Mouse (Mus musculus) hindbrain, postnatal 0 days (tissue): ENCODE measurements around the gene Igf1r. TPM values are rescaled to one million over a fixed set of nuclear protein-coding genes. Genes with fewer than 3 reads are reported as not detected.

Source experiments
- ATAC-seq: fragments of 200-750 bp; cut with Nextera tagmentation; 2 replicates; pipeline ENCODE4 v1.8.0; 2017; ENCODE audit warnings: mild to moderate bottlenecking, moderate TSS enrichment, moderate library complexity
- DNase-seq: peaks from one replicate; pipeline ENCODE4 v3.0.0-alpha.2; 2015; ENCODE audit warnings: low spot score
- H3K27ac ChIP-seq: fragments of 300-500 bp; sonication (generic); 2 replicates; pipeline ENCODE4 v1.5.1; 2014; ENCODE audit warnings: mild to moderate bottlenecking
- H3K27me3 ChIP-seq: fragments of 300-500 bp; sonication (generic); 2 replicates; pipeline ENCODE4 v1.6.1; 2014; ENCODE audit warnings: low read length, mixed read lengths; ENCODE audit not compliant: insufficient read depth
- H3K36me3 ChIP-seq: fragments of 300-500 bp; sonication (generic); 2 replicates; pipeline ENCODE4 v1.6.1; 2014; ENCODE audit warnings: low read length, mixed read lengths; ENCODE audit not compliant: insufficient read depth
- H3K4me1 ChIP-seq: fragments of 300-500 bp; sonication (generic); 2 replicates; pipeline ENCODE4 v1.6.1; 2014; ENCODE audit warnings: antibody characterized with exemption, low read length, mixed read lengths; ENCODE audit not compliant: insufficient read depth
- H3K4me2 ChIP-seq: fragments of 300-500 bp; sonication (generic); 2 replicates; pipeline ENCODE4 v1.6.1; 2014; ENCODE audit warnings: low read depth, mild to moderate bottlenecking, low read length, moderate library complexity, mixed read lengths
- H3K4me3 ChIP-seq: fragments of 300-500 bp; sonication (generic); 2 replicates; pipeline ENCODE4 v1.5.1; 2014; ENCODE audit warnings: low read length
- H3K9ac ChIP-seq: fragments of 300-500 bp; sonication (generic); replicated peaks from 2 replicates; pipeline ENCODE4 v1.6.1; 2014; ENCODE audit warnings: mild to moderate bottlenecking, low read length, moderate library complexity, mixed read lengths
- H3K9me3 ChIP-seq: fragments of 300-500 bp; sonication (generic); 2 replicates; pipeline ENCODE4 v1.6.1; 2016; ENCODE audit warnings: low read length, mixed read lengths
- CTCF ChIP-seq: IDR thresholded peaks from 2 replicates; pipeline ENCODE4 v1.5.1; 2016; ENCODE audit warnings: antibody characterized with exemption, control low read depth, low read depth
- WGBS: fragments of 180-500 bp; shearing (Covaris S2); extraction: QIAGEN DNeasy Blood & Tissue Kit; methylation state at CpG from one replicate; pipeline ENCODE4 v1.1.7; 2014; 5-methylcytosine and 5-hydroxymethylcytosine counted together
- polyA plus RNA-seq: library from polyadenylated mRNA; unstranded; fragments of >200 nt; fragmentation: Nextera tagmentation; extraction: Ambion mirVana; gene quantifications from 2 replicates; pipeline ENCODE4 v1.2.1, GENCODE M21; 2015
- total RNA-seq: library from RNA; depleted of rRNA; stranded (reverse); fragments of >200 nt; gene quantifications from 2 replicates; pipeline ENCODE4 v1.2.3, GENCODE M21; 2014

The Igf1r gene
- total and polyA plus RNA-seq, 2 experiments from 2014 or later, result 12.1 to 36.2 TPM

DNA sequence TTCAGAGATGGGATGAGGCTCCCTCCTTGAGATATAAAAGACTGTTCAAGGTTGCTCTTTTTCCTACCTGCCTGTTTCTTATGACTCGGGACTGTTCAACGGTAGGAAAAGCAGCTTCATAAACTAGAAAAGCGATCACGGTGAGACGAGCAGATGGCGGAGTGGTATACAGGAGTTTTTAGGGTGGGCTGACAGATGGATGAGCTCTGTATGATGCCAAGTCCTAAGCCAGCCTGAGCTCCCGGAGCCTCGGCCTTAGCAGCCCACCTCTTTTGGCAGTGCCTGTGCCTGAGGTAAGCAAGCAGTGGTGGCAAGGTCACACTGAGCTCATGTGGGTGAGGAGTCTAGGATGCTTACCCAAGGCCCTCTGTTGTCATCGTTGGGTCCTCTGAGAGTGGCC lies 278.2 kb downstream of the Igf1r start:
- no peak overlapping the region for H3K4me2 ChIP-seq
- peaks cover 4% of the 10 kb centered on the region; the same call in 1 of the 2 replicates for H3K36me3 ChIP-seq
- WGBS, result 58% methylated on average over 9 of the region's 9 CpGs
- no peaks in the 10 kb centered on the region for H3K9me3 ChIP-seq
- peak; percentile 42 for DNase-seq
- H3K27me3 ChIP-seq, result no peaks in the 10 kb centered on the region
- no peak overlapping the region for H3K4me3 ChIP-seq
- no peak for TF ChIP-seq CTCF
- H3K4me1 ChIP-seq, result no peaks in the 10 kb centered on the region
- H3K9ac ChIP-seq, result no peak overlapping the region
- H3K27ac ChIP-seq, result 0 out of 2 replicates have a peak overlapping the region, but pooled peaks have one; percentile 15
- ATAC-seq, result 0 out of 2 replicates have a peak, but pooled peaks have one; percentile 35

DNA sequence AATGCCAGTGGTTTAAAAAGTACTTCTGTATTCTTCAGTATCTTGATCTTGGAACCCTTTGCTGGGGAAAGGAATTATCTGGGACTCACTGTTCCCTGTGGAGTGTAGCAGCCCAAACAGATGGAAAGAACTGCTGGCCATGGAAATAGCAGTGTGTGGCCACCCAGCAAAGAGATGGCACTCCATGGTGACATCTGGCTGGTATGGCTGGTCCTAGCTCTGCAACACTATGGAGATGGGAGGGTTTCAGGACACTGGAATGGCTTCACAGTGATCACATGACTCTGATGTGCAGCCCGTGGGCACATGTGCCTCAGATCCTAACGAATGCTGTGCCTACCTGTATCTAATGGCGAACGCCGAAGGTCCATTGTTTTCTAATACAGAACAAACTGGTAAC lies 279.9 kb downstream of the Igf1r start:
- no peak for TF ChIP-seq CTCF
- Histone ChIP-seq H3K36me3 (peaks cover 4% of the 10 kb centered on the region; the same call in 1 of the 2 replicates), H3K27me3 (no peaks in the 10 kb centered on the region), H3K9me3 (no peaks in the 10 kb centered on the region), H3K4me2 (no peak overlapping the region), H3K9ac (no peak overlapping the region), H3K27ac (0 out of 2 replicates have a peak overlapping the region, but pooled peaks have one; percentile 7), H3K4me1 (no peaks in the 10 kb centered on the region), H3K4me3 (no peak overlapping the region)
- DNase-seq (peak; percentile 52), ATAC-seq (peak; percentile 57)
- 76% methylated on average over 5 of the region's 5 CpGs for WGBS

DNA sequence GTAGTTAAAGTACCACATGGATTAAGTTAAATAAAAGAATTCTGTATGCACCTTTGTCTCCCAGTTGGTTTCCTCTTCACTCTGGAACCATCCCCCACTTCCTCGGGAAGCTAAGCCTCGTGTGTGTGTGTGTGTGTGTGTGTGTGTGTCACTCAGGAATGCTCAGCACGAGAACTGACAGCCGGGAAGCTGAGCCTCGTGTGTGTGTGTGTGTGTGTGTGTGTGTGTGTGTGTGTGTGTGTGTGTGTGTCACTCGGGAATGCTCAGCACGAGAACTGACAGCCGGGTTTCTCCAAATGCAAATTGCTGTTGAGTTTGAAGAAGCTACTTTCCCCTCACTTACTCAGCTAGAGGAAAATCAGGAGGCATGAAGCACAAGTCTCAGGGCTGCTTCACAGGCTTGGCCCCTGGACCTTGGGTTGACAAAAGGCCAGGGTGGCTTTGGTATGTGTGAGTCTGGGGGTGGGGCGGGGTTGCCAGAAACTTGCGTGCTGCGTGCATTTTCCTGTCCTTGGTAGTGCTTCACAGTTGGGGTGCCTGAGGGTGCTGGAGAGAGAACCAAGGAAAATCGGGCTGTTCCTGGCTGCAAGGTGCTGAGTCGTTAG lies 281.1 kb downstream of the Igf1r start:
- Histone ChIP-seq H3K36me3 (no peaks in the 10 kb centered on the region), H3K4me2 (no peak overlapping the region), H3K27me3 (no peaks in the 10 kb centered on the region), H3K27ac (no peak overlapping the region), H3K9ac (no peak overlapping the region), H3K4me1 (no peaks in the 10 kb centered on the region), H3K9me3 (no peaks in the 10 kb centered on the region), H3K4me3 (no peak overlapping the region)
- ATAC-seq, result 0 out of 2 replicates have a peak, but pooled peaks have one; percentile 21
- WGBS, result 31% methylated on average over 13 of the region's 13 CpGs
- DNase-seq, result peak; percentile 56
- no peak for TF ChIP-seq CTCF

DNA sequence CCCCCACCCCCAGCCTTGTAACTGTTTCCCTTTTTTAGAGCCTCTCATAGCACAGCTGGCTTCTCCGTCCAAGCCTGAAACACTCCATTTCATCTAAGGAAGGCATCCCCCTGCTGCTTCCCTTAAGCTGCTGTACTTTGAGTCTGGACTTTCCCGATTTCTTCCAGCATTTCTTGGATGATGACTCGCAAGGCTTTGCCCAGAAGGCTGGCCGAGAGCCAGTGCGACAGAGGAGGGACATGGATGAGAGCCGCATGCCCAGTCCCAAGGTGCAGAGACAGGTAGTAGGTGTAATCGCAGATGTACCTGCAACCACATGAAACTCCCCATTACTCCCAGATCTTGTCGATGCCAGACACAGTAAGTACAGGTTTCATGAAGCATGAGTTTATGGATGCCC lies 284.2 kb downstream of the Igf1r start:
- Histone ChIP-seq H3K9ac (no peak overlapping the region), H3K36me3 (no peaks in the 10 kb centered on the region), H3K4me1 (no peaks in the 10 kb centered on the region), H3K27me3 (no peaks in the 10 kb centered on the region), H3K4me3 (no peak overlapping the region), H3K4me2 (no peak overlapping the region), H3K27ac (no peak overlapping the region), H3K9me3 (no peaks in the 10 kb centered on the region)
- TF ChIP-seq CTCF, result no peak
- DNase-seq, result no peak
- 72% methylated on average over 8 of the region's 8 CpGs for WGBS
- ATAC-seq, result no peak

DNA sequence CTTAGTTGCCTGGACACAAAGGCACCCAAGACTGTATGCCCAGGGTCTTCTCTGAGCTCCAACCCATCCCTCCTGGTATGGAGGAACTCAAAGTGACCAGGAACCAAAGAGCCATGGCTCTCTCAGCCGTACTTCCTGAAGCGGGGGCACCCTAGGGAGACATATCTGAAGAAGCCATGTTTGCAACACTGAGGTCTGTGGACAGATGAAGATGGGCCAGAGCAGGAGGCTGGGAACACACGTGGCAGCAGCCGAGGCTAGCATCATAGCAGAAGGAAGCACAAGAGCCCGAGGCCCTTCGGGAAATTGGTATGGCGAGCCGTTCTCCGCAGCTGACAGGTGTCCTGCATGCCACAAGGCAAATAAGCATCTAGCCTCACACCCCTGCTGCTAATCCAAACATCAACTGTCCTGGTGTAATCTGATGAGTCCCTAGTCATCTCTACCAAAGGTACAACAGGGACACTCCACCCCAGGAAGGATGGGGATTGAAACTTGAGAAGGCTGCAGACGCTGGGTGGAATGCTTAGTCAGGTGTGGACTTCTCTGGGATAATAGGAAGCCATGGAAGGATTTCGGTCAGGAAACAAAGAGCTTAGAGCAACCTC lies 286.7 kb downstream of the Igf1r start:
- no peak for ATAC-seq
- Histone ChIP-seq H3K4me3 (no peak overlapping the region), H3K27ac (no peak overlapping the region), H3K9ac (no peak overlapping the region), H3K27me3 (no peaks in the 10 kb centered on the region), H3K4me1 (no peaks in the 10 kb centered on the region), H3K36me3 (no peaks in the 10 kb centered on the region), H3K4me2 (no peak overlapping the region), H3K9me3 (no peaks in the 10 kb centered on the region)
- TF ChIP-seq CTCF, result no peak
- WGBS, result 62% methylated on average over 11 of the region's 11 CpGs
- DNase-seq, result no peak

DNA sequence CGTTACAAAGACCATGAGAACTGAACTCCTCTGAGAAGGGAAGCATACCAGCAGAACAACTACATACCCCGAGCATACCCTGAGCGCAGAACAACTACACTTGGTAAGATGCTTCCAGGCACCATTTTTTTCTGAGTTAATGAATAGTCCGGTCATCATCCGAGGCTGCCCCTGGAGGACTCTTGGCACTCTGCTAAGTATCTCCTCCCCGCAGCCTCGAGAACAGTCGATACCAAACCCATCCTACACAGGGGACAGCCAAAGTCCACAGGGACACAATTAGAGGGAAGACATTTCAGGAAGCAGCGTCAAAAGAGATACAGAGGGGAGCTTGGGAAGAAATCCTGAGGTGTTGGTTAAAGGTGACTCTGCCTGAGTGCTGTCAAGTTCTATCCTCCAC lies 288.6 kb downstream of the Igf1r start:
- Histone ChIP-seq H3K9ac (no peak overlapping the region), H3K4me1 (no peaks in the 10 kb centered on the region), H3K27me3 (no peaks in the 10 kb centered on the region), H3K9me3 (no peaks in the 10 kb centered on the region), H3K4me3 (no peak overlapping the region), H3K4me2 (no peak overlapping the region), H3K27ac (no peak overlapping the region), H3K36me3 (no peaks in the 10 kb centered on the region)
- ATAC-seq (no peak), DNase-seq (no peak)
- WGBS, result 77% methylated on average over 9 of the region's 9 CpGs
- no peak for TF ChIP-seq CTCF

DNA sequence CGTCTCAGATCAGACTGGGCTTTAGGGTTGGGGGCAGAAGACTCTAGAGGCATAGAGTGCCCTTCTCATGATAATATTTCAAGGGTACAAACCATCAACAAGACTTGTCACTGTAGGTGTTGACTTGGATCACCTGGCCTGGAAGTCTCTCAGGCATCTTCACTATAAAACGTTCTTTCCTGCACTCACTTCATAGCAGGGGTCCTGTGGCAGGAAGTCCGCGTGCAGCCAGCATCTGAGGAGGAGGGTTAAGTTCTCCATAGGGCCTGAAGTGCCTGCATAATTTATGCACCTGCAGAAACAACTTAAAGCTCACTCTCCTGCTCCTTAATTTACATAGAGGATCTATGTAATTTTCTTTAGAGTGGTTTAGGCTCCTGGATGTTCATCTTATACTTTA lies 293.1 kb downstream of the Igf1r start:
- Histone ChIP-seq H3K9me3 (no peaks in the 10 kb centered on the region), H3K4me2 (no peak overlapping the region), H3K36me3 (no peaks in the 10 kb centered on the region), H3K4me3 (no peak overlapping the region), H3K27me3 (no peaks in the 10 kb centered on the region), H3K9ac (no peak overlapping the region), H3K27ac (no peak overlapping the region), H3K4me1 (no peaks in the 10 kb centered on the region)
- TF ChIP-seq CTCF, result no peak
- WGBS, result 47% methylated on average over 4 of the region's 4 CpGs
- no peak for ATAC-seq
- no peak for DNase-seq
